Mouse (Mus musculus): Measurements from ENCODE around the gene Rasl12.
A peak's percentile ranks its signal among the peaks of the same experiment; 100 is the strongest.

Gene Rasl12

GRCm38 (mm10) chr9:65398279-65398678 is at the start of gene Rasl12:
Gene Rasl12, plus strand, starts transcription at chr9:65398506.
- DNase-seq (ENCODE audit: low spot score), result peak; percentile 73

- DNase-seq (ENCODE audit: low spot score), result no peak
Measured at GRCm38 (mm10) chr9:65353251-65353650, 45.1 kb upstream of the Rasl12 start.

GRCm38 (mm10) chr9:65356561-65356960 is 41.7 kb upstream of the Rasl12 start:
- no peak for DNase-seq (ENCODE audit: low spot score)

DNA sequence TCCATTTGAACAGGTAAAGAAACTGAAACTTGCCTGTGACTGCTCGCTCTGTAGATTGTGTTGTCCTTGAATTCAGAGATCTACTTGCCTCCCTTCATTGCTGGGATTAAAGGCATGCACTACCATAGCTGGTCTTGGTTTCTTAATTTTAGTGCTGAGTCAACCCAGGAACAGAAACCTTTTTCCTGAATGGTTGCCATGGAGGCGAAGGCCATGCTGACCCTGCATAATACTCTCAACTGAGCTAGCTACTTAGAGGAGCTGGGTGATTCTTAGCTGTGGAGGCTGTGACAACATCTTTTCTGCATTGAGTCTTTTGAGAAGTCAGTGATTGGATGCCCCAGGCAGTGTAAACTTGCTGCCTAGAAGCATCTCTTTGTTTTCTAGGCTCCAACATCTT is 41.3 kb upstream of the Rasl12 start:
- DNase-seq (ENCODE audit: low spot score), result peak; percentile 30

DNA sequence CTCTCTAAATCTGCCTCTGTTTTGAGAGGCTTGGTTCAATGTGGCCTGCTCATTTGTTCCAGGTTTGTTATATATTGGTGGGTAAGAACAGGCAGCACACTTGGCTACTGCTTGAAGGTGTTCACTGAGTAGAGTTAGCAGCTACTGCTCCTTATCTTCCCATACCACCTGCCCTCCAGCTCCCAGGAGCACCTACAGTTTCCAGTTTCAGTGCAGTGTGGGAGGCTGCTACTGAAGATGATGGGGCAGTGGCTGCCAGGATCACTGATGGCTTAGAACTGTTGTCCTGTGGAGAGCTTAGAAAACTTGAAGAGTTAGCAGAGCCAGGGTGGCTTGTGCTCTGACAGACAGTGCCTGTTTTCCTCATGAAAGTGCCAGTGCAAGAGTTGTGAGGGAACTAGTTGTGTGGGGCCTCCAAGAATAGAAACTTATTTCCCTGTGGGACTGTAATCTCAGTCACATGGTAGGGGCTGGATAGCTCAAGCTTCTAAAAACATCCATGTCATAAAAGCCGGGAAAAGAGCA is 39.3 kb upstream of the Rasl12 start:
- DNase-seq (ENCODE audit: low spot score), result no peak

- no peak for DNase-seq (ENCODE audit: low spot score)
Measured at GRCm38 (mm10) chr9:65360641-65361448, 37.5 kb upstream of the Rasl12 start, which contains the start of gene Ubap1l. Gene Ubap1l, plus strand, starts transcription at chr9:65361041.

DNA sequence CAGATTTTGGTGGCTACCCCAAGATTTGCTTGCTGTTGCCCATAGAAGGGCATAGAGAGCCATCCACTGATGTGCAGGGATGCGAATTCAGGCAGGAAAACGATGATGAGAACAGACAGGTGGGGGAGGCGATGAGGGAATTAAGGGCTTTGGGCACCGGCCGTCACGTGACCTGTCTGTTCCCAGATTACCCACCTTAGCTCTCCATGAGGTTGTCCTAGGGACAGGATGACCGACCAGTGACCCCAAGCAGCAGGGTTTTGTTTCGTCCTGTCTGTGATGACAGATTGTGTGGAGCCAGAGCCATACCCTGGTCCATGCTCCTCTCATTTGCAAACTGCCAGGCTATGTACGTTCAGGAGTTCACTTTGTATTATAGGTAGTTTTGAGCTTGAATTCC is 34.6 kb upstream of the Rasl12 start:
- DNase-seq (ENCODE audit: low spot score), result no peak

- DNase-seq (ENCODE audit: low spot score), result no peak
Measured at GRCm38 (mm10) chr9:65365721-65366120, 32.6 kb upstream of the Rasl12 start.

GRCm38 (mm10) chr9:65371756-65372155 is 26.6 kb upstream of the Rasl12 start:
- DNase-seq (ENCODE audit: low spot score), result no peak

DNA sequence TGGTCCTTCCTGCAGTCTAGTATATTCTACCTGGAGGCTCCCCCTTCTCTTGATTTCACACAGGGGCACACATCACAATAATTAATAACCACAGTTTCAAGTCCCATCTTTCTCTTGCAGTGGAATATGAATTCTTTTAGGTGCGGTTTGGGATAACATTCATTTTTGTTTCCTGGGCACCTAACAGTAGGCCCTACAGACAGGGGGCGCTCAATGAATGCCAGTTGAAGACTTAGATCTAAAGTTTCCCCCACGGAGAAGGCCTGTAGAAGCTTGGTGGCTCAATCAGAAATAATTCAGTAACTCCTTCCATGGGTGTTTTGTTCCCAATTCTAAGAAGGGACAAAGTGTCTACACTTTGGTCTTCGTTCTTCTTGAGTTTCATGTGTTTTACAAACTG is 25.9 kb upstream of the Rasl12 start:
- no peak for DNase-seq (ENCODE audit: low spot score)

GRCm38 (mm10) chr9:65374468-65375162 is 23.7 kb upstream of the Rasl12 start:
- no peak for DNase-seq (ENCODE audit: low spot score)

DNA sequence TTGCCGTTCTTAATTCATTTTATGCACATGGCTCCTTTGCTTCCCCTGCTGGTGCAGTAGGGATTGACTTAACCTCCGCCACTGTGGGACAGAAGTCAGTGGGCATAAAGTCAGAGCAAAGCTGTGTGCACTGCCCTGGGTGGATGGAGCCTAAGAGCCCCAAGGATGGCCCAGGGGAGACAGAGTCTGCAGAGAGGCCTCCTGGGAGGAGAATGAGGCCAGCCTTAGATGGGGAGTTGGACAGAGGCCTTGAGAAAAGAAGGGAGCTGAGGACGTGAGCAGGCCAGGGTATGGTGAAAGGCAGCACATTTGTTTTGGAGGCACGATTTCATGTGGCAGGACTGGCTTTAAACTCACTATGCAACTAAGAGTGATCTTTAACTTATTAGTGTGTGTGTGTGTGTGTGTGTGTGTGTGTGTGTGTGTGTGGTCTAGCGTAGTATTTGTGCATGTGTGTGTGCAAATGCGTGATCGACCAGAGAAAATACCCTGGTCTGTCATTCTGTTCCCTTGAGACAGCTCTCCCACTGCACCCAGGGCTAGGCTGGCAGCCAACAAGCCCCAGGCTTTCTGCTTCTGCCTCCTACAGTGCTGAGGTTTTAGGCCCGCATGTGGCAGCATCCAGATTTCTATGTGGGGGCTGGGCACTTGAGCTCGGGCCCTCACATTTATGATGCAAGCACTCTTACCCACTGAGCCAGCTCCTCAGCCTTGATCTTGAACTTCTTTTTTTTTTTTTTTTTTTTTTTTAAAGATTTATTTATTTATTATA is 23.0 kb upstream of the Rasl12 start:
- no peak for DNase-seq (ENCODE audit: low spot score)

- DNase-seq (ENCODE audit: low spot score), result no peak
Measured at GRCm38 (mm10) chr9:65381017-65381590, 17.2 kb upstream of the Rasl12 start.

DNA sequence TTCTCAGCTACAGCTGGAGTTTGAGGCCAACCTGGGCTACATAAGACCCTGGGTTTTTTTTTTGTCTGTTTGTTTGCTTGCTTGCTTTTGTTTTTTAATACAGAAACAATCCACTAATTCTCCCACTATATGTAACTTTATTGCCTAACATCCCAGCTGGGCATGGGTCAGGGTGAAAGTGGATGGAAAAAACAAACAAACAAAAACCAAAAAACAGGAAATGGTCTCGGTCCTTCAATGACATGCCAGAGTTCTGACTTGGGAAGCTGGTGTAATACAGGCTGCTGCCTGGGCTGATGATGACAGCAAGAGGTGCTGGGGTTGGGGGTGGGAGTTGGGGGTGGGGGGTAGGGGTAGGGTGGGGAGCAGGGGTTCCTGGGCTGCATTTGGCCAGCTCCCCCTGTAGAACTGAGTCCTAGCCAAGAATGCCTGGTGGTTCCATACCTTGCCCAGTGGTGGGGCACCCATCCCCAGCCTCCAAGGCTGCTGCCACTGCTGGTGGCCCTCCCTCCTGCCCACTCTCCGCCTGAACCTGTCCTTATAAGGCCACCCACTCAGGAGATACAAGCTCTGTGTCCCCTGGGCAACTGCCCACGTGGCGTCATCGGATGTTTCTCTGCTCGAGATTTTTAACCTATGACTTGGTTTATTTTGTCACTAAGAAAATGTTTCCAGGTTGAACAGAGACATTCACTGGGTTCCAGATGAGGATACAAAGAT is 16.1 kb upstream of the Rasl12 start:
- DNase-seq (ENCODE audit: low spot score), result no peak

DNA sequence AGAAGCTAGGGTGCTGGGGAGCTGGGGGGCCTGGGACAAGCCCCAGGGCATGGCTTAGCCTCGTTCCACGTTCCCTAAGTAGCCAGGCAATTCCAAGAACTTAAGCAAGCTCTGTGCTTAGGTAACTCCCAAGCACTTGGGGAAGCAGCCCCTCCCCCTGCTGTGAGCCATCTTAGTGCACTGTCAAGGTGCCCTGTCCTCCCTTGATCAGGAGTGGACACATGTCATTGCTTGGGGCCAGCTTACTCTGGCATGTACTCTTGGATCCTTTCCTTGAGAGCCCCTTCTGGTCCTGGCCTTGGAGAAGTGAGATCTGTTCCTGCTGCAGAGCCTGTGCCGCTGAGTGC is 15.6 kb upstream of the Rasl12 start:
- no peak for DNase-seq (ENCODE audit: low spot score)

GRCm38 (mm10) chr9:65384276-65384675 is 14.0 kb upstream of the Rasl12 start:
- DNase-seq (ENCODE audit: low spot score), result no peak

DNA sequence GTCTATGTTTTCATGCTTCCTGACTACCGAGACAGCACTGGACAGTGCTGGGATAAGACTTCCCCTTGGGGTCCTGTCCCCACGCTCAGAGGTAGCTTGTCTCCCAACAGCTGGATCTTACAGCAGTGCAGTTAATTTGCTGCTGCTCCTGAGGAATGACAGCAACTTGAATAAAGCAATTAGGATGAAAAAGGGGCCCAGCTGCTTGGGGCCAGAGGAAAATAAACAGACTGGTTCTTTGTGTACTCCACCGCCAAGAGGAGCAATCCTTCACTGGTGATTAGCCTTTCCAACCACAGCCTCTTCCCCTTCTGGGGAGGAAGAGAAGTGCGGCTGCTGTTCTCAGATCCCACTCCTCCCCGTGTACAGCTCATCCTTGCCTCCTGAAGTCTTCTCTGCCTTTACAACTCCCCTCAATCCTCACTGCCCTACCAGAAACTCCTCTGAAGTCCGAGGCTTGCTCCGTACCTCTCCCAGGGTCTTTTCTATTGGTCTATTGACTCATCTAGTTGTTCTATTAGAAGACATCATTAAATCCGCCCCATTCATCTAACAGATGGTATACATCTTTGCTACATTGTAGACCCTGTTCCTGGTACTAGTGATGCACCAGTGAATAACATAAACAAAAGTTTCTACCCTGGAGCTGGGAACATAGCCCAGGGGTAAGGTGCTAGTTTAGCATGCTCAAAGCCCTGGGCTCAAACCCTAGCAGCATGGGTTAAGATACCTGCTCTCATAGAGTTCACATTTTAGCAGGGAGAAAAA is 11.7 kb upstream of the Rasl12 start:
- DNase-seq (ENCODE audit: low spot score), result no peak

DNA sequence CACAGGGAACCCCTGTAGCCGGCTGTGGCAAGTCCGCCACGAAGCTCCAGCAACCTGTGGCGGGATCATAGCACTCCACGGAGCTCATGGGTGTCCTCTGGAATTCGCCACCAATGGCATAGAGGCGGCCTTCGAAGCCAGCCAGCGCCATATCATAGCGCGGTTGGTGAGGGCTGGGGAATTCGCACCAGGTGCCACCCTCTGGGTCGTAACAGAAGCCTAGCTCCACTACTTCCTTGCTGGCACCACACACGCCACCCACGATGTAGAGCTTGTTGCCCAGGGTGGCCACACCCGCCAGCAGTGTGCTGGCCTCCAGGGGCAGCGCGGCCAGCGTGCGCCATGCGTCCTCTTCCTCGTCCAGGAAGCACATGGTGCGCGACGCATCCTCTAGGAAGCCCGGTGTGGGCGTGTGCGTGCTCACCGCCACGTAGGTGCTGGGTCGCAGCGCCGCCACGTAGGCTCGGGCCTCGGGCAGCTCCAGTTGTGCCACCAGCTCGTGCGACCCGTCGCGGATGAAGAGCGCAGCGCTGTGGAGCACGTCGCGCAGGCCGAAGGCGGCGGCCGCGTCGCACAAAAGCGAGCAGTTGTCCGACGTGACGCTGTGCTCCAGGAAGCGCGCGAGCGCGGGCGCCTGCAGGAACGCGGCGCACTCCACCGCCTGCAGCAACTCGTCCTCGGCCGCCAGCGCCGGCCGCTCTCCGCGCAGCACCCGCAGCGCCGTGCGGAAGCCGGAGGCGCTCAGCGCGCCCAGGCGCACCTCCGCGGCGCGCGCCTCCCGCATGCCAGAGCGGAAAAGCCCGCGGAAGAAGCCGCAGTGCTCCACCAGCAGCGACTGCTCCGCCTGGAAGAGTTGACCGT is 7.3 kb upstream of the Rasl12 start:
- DNase-seq (ENCODE audit: low spot score), result no peak

DNA sequence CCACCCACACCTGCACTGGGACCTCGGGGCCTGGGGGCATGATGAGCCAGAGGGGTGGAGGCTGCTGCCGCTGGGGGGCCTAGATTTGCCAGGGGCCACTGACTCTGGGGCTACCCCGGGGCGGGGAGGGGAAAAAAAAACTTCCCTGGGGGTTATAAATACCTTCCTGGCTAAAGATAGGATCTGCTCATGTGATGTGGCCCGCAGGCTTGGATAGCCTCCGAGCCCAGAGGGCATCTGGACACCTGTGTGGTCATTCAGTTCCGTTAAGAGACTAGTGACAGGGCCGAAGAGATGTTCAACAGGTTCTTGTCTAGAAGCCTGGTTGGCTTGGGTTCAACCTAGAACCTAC is 6.7 kb upstream of the Rasl12 start, which contains the start of gene Kbtbd13:
Gene Kbtbd13 (minus strand): TSS at position 40 of the 352 bp plus-strand sequence.
- no peak for DNase-seq (ENCODE audit: low spot score)

Data from ovary, postnatal 36 days (tissue).